Mouse (Mus musculus) cortical plate, adult 2 months (tissue): Measurements from ENCODE around the gene Elavl2.

Source experiments
- CTCF ChIP-seq: fragments of 200-500 bp; IDR thresholded peaks from 2 replicates; pipeline ENCODE4 v1.5.1; 2011; ENCODE audit warnings: mild to moderate bottlenecking, control low read depth, low read length; ENCODE audit not compliant: insufficient read depth; ENCODE audit errors: extremely low read depth
- POLR2A ChIP-seq: fragments of 200-500 bp; IDR thresholded peaks from 2 replicates; pipeline ENCODE4 v1.6.1; 2011; ENCODE audit warnings: mild to moderate bottlenecking, low read length, control low read depth; ENCODE audit not compliant: insufficient read depth; ENCODE audit errors: extremely low read depth

DNA sequence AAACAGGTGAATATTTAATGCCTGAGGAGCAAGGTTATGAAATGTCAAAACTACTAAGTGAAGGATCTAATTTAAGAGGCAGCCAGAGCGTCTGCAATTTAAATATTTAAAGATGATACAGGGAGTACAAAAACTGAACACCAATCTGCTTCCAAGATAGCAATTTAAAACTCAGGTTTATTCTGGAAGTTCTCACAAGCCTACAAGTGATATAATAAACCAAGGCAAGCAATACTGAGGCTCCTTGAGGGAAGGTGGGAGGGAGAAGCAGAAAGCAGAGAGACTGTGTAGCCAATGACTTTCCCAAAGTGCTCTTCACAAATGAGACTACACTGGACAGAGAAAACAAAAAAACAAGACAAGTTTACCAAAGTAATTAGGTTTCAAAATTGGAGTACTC is 132.2 kb downstream of the Elavl2 start:
- TF ChIP-seq CTCF (no peak), POLR2A (no peak)
